Mouse (Mus musculus) layer of hippocampus, postnatal 10 days (tissue): ENCODE results near the gene Hnrnph3. TPM values are rescaled to one million over a fixed set of nuclear protein-coding genes. Genes with fewer than 3 reads are reported as not detected.
"Not testable (repeated sequence)": the region's sequence is repeated elsewhere in the genome, so short reads cannot be mapped to it uniquely, and the experiment has no call there.

Source experiments
- DNase-seq, 2 experiments: peaks; one replicate each; pipeline ENCODE4 v3.0.0; 2021; ENCODE audit warnings: low spot score in 2 of 2
- long read RNA-seq: library from polyadenylated mRNA; stranded (forward); transcript quantifications from one replicate; pipeline ENCODE4 v2.0.0, GENCODE M21; 2023
- total RNA-seq, 2 experiments: library from RNA; stranded (reverse); gene quantifications; 2 replicates each; pipeline ENCODE4 v1.2.3; 2021

The Hnrnph3 gene
- 10 to 100 TPM; 33.8 to 51.7 TPM for total RNA-seq
- long read RNA-seq, transcript Hnrnph3-201 (10 exons, 2,213 nt), result major isoform, 9 of 33 reads
- long read RNA-seq, partial matches to known transcripts, result 5 of 33 reads
- long read RNA-seq, other reads (novel, unspliced or antisense), result 13 of 33 reads

DNA sequence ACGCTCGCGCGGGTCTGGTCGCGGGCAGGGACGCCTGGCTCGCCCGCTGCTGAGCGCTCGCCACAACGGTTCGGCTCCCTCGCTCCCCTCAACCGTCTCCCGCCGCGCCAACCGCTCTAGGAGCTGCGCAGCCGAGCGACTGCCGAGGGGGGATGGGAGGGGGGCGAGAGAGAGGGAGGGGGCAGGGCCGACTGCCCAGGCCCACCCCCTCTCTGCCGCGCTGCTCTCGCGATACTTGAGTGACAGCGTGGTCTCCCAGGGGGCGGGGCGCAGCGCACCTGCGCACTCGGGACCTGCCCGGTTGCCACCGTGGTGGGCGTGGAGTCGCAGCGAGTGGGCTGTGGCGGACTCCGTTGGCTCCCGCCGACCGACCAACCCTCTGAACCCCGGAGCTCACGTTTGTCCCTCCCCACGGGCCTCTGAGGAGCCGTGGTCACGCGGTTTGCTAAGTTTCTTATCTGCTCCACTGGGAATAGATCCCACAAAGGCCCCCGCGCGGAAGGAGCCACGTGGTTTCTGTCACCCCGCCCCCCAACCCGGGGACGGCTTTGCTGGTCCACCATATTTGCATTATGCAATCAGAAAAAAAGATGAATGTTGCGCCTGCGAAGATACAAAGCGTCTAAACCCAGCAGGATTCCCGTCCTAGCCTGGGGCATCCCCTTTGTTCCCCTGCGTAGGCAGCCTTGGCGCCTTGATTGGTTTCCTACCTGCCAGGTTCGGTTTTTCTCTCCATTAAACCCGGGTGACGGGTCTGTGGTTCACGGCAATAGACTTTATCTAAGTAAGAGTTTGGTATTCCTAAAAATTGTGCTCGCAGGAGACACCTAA, at the start of gene Hnrnph3, which contains the start of gene Pbld2:
Gene Hnrnph3, minus strand, starts transcription at position 469 of the 831 bp plus-strand sequence.
Gene Pbld2, plus strand, starts transcription at position 567 of the 831 bp plus-strand sequence.
- peak; percentile 98 to 99 for DNase-seq

- DNase-seq, result peak; percentile 85 to 87
Observed at GRCm38 (mm10) chr10:63065988-63066387, 42.0 kb upstream of the Hnrnph3 start.

- DNase-seq, result no peak
Observed at GRCm38 (mm10) chr10:63065561-63065960, 41.5 kb upstream of the Hnrnph3 start.

DNA sequence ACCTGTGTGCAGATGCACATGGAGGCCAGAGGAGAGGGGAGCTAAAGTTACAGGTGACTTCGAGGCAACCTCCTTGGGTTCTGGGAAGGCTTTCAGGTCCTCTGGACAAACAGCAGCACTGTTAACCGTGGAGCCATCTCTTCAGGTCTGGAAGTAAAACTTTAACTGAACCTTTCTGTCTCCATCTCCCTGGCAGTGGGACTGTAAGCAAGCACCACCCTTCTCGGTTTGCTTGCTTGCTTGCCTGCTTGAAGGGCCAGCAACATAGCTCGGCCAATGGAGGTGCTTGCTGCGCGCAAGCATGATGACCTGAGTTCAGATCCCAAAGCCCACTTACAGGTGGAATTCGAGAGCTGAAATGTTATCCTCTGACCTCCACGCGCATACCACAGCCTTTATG, 40.5 kb upstream of the Hnrnph3 start:
- DNase-seq, result no peak

GRCm38 (mm10) chr10:63063365-63063764, 39.3 kb upstream of the Hnrnph3 start:
- no peak for DNase-seq

DNA sequence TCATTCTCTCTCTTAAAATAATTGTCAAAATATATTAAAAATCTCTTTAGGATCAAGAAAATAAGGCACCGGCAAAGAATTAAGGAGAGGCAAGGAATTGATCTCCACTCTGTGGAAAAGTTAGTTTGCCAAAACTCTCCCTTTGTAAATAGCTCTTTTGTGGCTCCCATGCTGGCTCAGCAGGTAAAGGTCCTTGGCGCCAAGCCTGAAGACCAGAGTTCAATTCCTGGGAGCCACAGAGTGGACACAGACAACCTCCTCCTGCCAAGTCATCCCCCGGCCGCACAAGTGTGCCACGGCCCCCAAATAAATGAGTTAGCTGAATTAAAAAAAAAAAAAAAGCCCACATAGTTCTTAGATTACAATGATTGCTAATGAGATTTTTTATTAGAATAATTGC, 38.7 kb upstream of the Hnrnph3 start:
- DNase-seq, result no peak

DNA sequence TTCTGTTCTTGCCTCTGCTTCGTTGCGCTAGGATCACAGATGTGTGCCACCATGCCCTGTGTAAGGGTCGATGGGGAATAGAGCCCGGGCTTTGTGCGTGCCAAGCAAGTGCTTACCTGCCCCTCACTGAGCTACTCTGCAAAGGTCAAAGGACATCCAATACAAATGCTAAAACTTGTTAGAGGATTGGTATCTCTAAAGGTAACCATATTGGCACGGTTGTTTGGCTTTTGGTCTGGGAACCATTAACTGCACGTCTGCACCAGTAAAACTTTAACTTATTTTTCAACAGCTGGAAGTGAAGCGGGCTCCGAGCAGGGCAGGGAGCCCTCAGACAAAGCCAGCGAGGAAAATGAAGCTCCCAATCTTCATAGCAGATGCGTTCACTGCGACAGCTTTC, 37.2 kb upstream of the Hnrnph3 start:
- no peak for DNase-seq

DNA sequence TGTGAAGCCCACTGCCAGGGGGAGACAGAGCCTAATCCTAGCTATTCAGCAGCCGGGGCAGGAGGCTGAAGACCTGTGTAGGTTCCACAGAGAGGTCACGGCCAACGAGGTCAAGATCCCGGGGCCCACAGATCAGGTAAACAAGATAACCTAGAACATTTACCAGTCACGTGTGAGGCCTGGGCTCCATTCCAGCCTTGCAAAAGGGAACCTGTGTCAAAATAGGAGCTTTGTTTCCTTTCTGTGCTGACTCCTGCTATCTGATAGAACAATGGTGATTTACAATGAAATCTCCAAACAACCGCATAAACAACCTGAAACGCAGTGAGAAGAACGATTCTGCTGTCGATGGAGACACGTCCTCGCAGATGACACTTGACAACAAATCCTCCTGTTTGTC, 36.4 kb upstream of the Hnrnph3 start:
- DNase-seq, result no peak

DNA sequence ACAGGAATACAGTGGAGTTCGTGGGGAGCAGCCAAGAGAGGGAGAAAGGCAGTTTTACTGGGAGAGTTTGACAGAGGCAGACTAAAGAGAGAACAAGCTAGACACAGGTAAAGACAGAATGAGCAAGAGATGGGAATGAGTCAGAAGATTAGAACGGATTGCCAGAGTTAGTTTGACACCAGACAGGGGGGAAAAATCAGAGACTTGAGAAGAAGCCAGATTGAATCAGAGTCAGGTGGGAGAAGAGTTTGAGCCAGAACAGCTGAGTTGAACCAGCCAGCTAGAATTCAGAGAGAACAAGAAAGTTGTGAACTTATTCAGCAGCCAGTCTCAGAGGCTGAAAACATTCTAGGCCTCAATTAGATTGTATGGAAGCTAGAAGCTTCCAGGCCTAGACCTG, 35.8 kb upstream of the Hnrnph3 start, which contains the start of gene Pbld1:
Gene Pbld1, plus strand, starts transcription at position 301 of the 400 bp plus-strand sequence.
- DNase-seq, result no peak

- DNase-seq, result no peak
Observed at GRCm38 (mm10) chr10:63056966-63057750, 33.1 kb upstream of the Hnrnph3 start.

DNA sequence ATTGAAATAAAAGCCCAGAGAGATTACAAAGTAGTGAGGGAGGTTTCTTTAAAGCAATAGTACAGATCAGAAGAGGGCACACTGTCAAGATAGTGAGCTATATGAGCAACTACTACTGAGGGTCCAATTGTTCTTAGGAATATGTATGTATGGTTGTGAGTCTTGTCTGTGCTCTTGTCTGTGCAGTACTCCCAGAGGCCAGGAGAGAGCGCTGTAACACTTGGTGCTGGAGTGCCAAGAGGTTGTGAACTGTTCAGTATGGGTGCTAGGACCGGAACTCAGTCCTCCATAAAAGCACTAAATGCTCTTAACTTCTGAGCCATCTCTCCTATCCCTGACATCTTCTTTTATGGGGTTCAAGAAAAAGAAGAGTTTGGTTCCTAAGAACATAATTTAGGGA, 30.6 kb upstream of the Hnrnph3 start:
- DNase-seq, result no peak

DNA sequence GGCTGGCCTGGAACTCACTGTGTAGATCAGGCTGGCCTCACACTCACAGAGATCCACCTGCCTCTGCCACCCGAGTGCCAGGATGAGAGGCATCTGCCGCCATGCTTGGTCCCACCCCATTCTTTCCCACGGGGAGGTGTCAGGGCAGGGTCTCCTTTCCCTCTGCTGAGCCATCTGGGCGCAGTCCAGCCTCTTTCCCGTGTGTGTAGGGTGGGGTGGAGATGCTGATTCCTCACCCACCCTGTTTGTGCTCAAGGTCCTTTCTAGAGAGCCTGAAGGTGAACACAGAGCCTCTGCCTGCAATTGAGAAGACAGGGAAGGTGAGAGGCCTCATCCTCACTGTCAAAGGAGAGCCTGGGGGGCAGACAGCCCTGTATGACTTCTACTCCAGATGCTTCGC, 30.1 kb upstream of the Hnrnph3 start:
- DNase-seq, result not testable (repeated sequence)

DNA sequence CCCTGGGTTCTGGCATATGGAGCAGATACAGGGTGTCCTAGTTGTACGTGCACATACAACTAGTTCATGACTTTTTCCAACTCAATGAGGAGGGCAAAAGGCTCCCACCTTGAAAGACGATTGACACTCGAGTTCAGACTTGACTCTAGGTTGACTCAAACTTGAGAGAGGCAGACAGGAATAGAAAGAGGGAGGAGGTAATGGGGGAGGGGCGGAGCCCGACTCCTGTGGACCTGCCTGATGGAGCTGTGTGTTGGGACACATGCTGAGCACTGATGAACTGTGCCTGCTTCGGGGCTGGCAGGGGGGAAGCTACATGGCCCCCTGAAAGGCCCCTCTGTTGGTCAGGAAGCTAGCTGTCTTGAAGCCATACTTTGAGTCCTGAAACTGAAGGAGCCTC, 29.0 kb upstream of the Hnrnph3 start:
- no peak for DNase-seq

GRCm38 (mm10) chr10:63052011-63052410, 28.0 kb upstream of the Hnrnph3 start:
- no peak for DNase-seq

DNA sequence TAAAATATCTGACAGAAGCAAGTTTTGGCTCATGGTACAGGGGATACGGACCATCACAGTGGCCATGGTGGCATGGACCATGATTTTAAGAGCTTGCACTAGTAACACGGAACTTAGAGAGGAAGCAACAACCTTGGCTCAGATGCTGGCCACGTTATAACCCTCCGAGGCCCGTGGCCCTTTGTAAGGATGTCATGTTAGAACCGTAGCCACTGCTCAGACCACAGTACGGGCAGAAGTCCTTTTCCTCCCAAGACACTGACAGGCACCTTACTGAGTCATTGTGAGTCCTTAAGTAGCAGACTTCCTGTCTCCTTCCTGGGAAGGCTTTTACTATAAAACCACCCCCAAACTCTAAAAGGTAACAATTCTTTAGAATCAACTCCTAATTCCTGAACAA, 27.2 kb upstream of the Hnrnph3 start:
- DNase-seq, result no peak

DNA sequence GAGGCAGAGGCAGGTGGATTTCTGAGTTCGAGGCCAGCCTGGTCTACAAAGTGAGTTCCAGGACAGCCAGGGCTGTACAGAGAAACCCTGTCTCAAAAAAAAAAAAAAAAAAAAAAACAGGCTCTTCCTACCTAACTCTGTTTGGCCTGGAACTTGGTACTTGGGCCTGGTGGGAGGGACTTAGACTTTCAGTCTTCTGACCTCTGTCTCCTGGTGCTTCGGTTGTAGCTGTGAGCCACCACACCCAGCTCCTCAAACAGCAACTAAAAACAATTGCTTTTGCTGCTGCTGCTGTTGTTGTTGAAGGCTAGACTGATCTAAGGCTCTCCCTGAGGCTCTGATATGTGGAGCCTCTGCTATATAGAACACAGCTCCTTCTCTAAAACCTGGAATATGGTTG, 25.1 kb upstream of the Hnrnph3 start:
- no peak for DNase-seq

DNA sequence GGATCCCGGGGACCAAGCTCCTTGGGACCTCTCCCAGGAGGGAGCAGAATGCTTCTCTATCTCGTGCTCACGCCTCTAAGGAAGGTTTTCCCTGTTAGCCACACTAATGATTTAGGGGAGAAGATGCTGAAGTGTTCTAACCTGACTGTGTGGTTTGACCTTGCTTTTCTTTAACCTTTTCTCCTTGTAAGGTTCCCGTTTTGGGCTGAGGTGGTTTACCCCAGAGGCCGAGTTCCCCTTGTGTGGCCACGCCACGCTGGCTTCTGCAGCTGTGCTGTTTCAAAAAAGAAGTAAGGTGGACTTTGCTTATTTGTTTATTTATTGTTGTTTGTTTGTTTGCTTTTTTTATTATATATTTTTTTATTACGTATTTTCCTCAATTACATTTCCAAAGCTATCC, 23.7 kb upstream of the Hnrnph3 start:
- no peak for DNase-seq

DNA sequence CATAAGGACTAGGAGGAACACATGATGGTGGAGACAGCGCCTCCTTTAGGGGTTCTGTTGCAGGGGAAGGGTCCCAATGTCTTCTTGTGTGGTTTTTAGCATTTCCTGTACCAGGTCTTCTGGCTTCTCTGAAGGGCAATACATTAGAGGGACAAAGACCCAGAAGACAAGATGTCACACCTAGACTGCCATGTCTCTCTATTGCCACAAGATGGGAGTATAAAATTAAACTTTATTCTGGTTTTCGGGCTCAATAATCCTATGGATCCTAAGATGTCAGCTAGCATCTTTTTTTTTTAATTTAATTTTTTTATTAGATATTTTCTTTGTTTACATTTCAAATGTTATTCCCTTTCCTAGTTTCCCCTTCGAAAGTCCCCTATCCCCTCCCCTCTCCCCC, 19.1 kb upstream of the Hnrnph3 start:
- no peak for DNase-seq

- DNase-seq, result no peak
Observed at GRCm38 (mm10) chr10:63039867-63040628, 16.0 kb upstream of the Hnrnph3 start.

GRCm38 (mm10) chr10:63038571-63039320, 14.7 kb upstream of the Hnrnph3 start:
- no peak for DNase-seq
